Mouse (Mus musculus) cortical plate, adult 2 months (tissue): ENCODE results near the gene Pola2.

Source experiments
- CTCF ChIP-seq: fragments of 200-500 bp; IDR thresholded peaks from 2 replicates; pipeline ENCODE4 v1.5.1; 2011; ENCODE audit warnings: mild to moderate bottlenecking, control low read depth, low read length; ENCODE audit not compliant: insufficient read depth; ENCODE audit errors: extremely low read depth
- POLR2A ChIP-seq: fragments of 200-500 bp; IDR thresholded peaks from 2 replicates; pipeline ENCODE4 v1.6.1; 2011; ENCODE audit warnings: mild to moderate bottlenecking, low read length, control low read depth; ENCODE audit not compliant: insufficient read depth; ENCODE audit errors: extremely low read depth

GRCm38 (mm10) chr19:5935691-5936090, 28.3 kb downstream of the Pola2 start:
- no peak for TF ChIP-seq CTCF
- no peak for TF ChIP-seq POLR2A
